Mouse (Mus musculus): ENCODE measurements at regions not wholly inside any gene's neighbourhood (a gene's known extent, or its start where the extent isn't known, plus 50 kb on each side); places are given as distances from the start of the nearest gene placed in this dataset.
A peak's percentile ranks its signal among the peaks of the same experiment; 100 is the strongest.

DNA sequence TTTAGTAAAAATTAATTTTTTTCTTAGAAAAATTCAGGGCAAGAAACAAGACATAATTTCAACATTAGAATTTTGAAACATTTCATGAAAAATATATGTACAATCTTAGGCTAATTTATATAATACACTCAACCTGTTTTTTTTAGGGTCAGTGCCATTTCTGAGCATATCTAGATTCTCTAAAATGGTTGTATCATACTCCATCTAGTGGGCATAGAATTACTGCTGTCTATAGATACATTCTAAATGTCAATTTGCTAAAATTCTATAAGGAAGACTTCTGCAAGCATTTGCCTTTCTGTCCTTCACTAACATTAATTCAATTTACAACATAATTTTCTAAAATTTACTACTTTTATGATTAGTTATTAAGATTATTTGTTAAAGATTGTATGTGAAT lies 507.7 kb downstream of the Zbbx start:
- ATAC-seq (ENCODE audit: insufficient read depth), result no peak

DNA sequence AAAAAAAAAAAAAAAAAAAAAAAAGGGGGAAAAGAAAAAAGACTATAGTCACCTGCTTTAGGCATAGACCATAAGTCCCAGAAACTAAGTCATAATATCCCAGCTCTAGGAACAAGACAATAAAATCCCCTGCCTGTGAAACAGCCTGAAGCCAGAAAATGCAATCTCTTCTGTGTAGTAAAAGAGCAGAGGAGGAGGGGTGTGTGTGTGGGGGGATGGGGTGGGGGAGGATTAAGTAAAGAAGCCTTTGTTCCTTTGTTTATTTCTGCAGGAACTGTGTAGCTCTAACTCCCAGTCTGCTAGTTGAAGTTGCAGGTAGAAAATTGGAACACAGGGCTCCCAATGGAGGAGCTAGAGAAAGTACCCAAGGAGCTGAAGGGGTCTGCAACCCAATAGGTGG lies 532.2 kb downstream of the Zbbx start:
- ATAC-seq (ENCODE audit: insufficient read depth), result no peak
- H3K4me1 ChIP-seq (replicated peaks), result no peaks in the 10 kb centered on the region
- no peaks in the 10 kb centered on the region for H3K36me3 ChIP-seq (replicated peaks)
- H3K9me3 ChIP-seq (replicated peaks), result no peaks in the 10 kb centered on the region
- H3K4me2 ChIP-seq, result no peak overlapping the region
- no peak overlapping the region for H3K4me3 ChIP-seq (replicated peaks)
- H3K27me3 ChIP-seq, result no peaks in the 10 kb centered on the region
- no peak overlapping the region for H3K9ac ChIP-seq
- no peak overlapping the region for H3K27ac ChIP-seq (replicated peaks)

More for the DNA sequence above, 507.7 kb downstream of the Zbbx start:
- Histone ChIP-seq H3K4me3 (replicated peaks) (no peak overlapping the region), H3K27ac (replicated peaks) (no peak overlapping the region), H3K9me3 (replicated peaks) (no peaks in the 10 kb centered on the region), H3K4me2 (no peak overlapping the region), H3K4me1 (replicated peaks) (no peaks in the 10 kb centered on the region), H3K27me3 (no peaks in the 10 kb centered on the region), H3K36me3 (replicated peaks) (no peaks in the 10 kb centered on the region), H3K9ac (no peak overlapping the region)

DNA sequence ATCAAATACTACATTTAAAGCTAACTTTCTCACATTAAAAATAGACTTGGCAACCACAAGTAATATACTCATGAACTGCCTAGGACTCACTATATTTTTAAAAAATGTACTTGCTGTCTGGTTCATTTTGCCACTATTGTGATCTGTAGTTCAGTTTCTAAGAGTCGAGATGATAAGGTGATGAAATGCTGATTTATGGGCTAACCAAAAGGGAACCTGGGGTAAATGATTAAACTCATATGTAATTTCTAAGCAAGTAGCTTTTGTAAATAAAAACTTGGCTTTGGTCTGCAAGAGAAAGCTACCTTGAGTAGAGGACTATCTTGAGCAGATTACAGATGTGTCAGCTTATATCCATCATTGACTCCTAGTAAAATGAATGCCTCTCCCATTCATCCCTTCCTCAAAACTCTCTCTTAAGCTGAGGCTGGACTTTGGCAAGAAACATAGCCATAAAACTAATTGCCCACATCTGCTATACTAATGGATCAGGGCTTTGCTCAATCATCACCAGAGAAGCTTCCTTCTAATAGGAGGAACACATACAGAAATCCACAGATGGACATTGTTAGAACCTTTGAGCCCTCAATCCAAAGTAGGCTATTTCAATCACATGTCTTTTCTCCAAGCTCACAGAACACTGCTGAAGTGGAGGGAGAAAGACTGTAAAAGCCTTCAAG lies 563.4 kb downstream of the Zbbx start:
- Histone ChIP-seq H3K36me3 (replicated peaks) (no peaks in the 10 kb centered on the region), H3K9me3 (replicated peaks) (no peaks in the 10 kb centered on the region), H3K4me3 (replicated peaks) (no peak overlapping the region), H3K4me1 (replicated peaks) (no peaks in the 10 kb centered on the region), H3K27ac (replicated peaks) (no peak overlapping the region), H3K4me2 (no peak overlapping the region), H3K27me3 (no peaks in the 10 kb centered on the region), H3K9ac (no peak overlapping the region)
- no peak for ATAC-seq (ENCODE audit: insufficient read depth)
- WGBS (ENCODE audit: insufficient replicate concordance), result 39% methylated on average over 1 of the region's 1 CpGs

DNA sequence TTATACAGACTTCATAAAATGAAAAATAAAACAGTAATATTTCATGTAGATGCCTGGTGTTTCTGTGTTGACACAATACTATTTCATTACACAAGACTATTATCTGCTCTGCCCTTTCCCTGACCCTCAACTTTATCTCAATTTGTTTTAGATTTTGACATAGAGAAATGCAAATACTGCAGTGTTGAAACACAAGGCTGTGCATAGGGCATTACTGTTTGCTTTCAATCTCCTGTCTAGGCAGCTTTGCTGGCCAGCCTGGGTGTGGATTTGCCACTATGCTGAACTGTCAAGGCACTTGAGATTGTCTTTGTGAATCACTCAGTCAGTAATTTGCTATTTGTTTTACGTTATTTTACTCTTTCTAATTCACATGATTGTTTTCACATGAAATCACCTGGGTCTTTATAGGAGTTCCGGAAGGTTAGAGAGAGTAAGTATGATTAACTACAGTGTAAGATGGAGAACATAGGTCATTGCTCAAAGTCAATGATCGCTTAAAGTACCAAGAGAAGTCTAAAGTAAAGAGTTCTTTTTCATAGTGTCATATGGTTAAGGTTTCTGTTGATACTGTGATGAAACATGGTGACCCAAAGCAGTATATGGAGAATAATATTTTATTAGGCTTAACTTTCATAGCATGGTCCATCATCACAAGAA lies 576.0 kb downstream of the Zbbx start:
- no peaks in the 10 kb centered on the region for H3K27me3 ChIP-seq
- H3K4me3 ChIP-seq (replicated peaks), result no peak overlapping the region
- no peaks in the 10 kb centered on the region for H3K4me1 ChIP-seq (replicated peaks)
- WGBS (ENCODE audit: insufficient replicate concordance), result 43% methylated on average over 3 of the region's 3 CpGs
- ATAC-seq (ENCODE audit: insufficient read depth), result peak; percentile 73
- no peaks in the 10 kb centered on the region for H3K9me3 ChIP-seq (replicated peaks)
- no peaks in the 10 kb centered on the region for H3K36me3 ChIP-seq (replicated peaks)
- H3K27ac ChIP-seq (replicated peaks), result no peak overlapping the region
- H3K4me2 ChIP-seq, result no peak overlapping the region
- H3K9ac ChIP-seq, result no peak overlapping the region

DNA sequence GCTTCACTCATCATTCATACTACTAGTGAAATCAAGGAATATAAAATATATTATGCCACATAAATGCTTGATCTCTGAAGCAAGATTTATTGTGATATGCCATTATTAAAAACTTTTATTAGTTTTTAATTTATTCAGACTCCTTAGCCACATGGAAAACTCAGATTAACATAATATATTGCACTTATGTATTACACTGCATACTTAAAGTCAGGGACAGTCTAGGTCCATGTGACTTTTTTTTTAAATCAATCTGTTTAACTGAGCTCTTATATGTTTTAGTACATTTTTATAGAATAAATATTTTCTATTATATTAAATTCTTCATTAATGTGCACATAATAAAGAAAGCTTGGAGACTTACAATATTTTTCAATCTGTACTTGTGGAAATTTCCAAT lies 599.7 kb downstream of the Zbbx start:
- Histone ChIP-seq H3K4me3 (replicated peaks) (no peak overlapping the region), H3K9me3 (replicated peaks) (no peaks in the 10 kb centered on the region)

DNA sequence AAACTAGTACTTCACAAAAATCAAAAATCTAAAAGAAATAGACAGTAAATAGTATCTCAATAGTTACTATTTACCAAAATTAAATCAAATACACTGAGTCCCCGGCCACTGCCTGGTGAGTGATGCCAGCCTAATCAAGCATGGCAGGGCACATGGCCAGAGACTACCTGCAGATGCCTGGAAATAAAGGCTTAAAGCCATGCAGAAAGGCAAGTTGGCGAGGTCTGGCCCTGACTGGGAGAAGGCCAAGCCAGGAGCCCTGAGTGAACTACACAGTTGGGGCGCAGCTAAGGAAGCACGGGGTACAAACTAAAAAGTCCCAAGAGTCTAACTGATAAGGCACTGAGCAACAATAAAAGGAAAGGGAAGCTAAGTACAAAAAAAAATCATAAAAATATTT lies 630.0 kb downstream of the Zbbx start:
- Histone ChIP-seq H3K9me3 (replicated peaks) (no peaks in the 10 kb centered on the region), H3K4me1 (replicated peaks) (no peaks in the 10 kb centered on the region), H3K9ac (no peak overlapping the region), H3K4me3 (replicated peaks) (no peak overlapping the region), H3K4me2 (no peak overlapping the region), H3K36me3 (replicated peaks) (no peaks in the 10 kb centered on the region), H3K27me3 (no peaks in the 10 kb centered on the region), H3K27ac (replicated peaks) (no peak overlapping the region)
- WGBS (ENCODE audit: insufficient replicate concordance), result 66% methylated on average over 4 of the region's 4 CpGs
- no peak for ATAC-seq (ENCODE audit: insufficient read depth)

More for the DNA sequence above, 599.7 kb downstream of the Zbbx start:
- Histone ChIP-seq H3K4me1 (replicated peaks) (no peaks in the 10 kb centered on the region), H3K4me2 (no peak overlapping the region), H3K9ac (no peak overlapping the region), H3K27me3 (no peaks in the 10 kb centered on the region), H3K36me3 (replicated peaks) (no peaks in the 10 kb centered on the region), H3K27ac (replicated peaks) (no peak overlapping the region)
- no peak for ATAC-seq (ENCODE audit: insufficient read depth)

DNA sequence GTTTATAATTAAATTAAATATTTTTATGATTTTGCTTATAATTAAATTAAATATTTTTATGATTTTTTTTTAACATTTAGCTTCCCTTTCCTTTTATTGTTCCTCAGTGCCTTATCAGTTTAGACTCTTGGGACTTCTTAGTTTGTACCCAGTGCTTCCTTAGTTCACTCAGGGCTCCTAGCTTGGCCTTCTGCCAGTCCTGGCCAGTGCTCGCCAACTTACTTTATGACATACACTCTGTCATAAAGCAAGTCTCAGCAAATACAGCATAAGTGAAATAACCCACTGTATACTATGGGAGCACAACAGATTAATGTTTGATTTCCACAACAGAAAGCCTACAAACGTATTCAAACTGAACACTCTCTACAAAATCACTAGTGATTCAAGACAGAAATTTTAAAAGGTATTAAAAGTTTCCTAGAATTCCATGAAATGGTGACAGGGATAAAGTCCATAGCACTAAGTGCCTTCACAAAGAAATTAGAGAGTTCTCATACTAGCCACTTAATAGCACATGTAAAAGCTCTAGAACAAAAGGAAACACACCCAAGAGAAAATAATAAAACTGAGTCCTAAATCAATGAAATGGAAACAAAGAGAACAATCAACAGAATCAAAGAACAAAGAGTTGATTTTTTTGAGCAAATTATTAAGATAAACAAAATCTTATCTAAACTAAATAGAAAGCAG lies 630.7 kb downstream of the Zbbx start:
- Histone ChIP-seq H3K4me2 (no peak overlapping the region), H3K27me3 (no peaks in the 10 kb centered on the region), H3K27ac (replicated peaks) (no peak overlapping the region), H3K4me1 (replicated peaks) (no peaks in the 10 kb centered on the region), H3K9me3 (replicated peaks) (no peaks in the 10 kb centered on the region), H3K4me3 (replicated peaks) (no peak overlapping the region), H3K36me3 (replicated peaks) (no peaks in the 10 kb centered on the region), H3K9ac (no peak overlapping the region)
- WGBS (ENCODE audit: insufficient replicate concordance), result 55% methylated on average over 2 of the region's 2 CpGs
- no peak for ATAC-seq (ENCODE audit: insufficient read depth)

DNA sequence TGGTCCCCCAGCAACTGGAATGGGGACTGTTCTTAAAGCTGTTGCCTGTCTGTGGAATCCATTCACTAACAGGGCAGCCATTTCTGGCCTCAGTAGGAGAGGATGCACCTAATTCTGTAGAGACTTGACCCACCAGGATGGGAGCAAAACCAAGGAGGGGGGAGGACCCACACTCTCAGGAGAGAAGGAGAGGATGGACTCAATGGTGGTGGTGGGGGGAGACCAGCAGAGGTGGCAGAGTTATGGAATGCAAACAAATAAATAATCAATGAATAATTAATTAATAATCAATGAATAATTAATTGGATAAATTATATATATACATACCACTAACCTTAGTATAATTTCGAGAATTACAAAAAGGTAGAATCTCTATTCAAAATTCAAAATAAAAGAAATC lies 681.1 kb downstream of the Zbbx start:
- WGBS (ENCODE audit: insufficient replicate concordance), result 41% methylated on average over 1 of the region's 1 CpGs
- H3K4me2 ChIP-seq, result no peak overlapping the region
- no peak overlapping the region for H3K9ac ChIP-seq
- no peak for ATAC-seq (ENCODE audit: insufficient read depth)
- no peaks in the 10 kb centered on the region for H3K9me3 ChIP-seq (replicated peaks)
- no peaks in the 10 kb centered on the region for H3K4me1 ChIP-seq (replicated peaks)
- no peaks in the 10 kb centered on the region for H3K36me3 ChIP-seq (replicated peaks)
- no peaks in the 10 kb centered on the region for H3K27me3 ChIP-seq
- H3K4me3 ChIP-seq (replicated peaks), result no peak overlapping the region
- H3K27ac ChIP-seq (replicated peaks), result no peak overlapping the region

All from liver, embryonic 15.5 days (tissue).